ENCODE assay signal across 8 mouse cellular contexts in the genomic region with DNA sequence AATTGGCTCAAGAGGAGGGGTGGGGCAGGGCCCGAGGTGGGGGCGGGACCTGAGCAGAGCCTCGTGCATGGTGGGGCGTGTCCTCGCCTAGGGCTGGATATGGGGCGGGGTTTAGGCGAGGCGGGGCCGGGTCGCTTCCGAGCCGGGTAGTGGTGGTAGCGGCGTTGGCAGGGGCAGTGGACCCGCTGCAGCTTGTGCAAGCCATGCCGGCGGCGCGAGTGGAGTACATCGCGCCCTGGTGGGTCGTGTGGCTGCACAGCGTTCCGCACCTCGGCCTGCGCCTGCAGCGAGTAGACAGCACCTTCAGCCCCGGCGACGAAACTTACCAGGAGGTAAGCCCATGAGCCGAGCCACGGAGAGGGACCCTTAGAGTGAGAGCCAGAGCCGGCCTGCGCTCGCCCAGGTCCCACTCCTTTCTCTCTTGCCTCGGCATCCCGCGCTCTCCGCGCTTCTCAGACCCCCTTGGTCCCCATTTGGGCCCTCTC. TPM values are rescaled to one million over a fixed set of nuclear protein-coding genes. Genes with fewer than 3 reads are reported as not detected.
DNase-seq lines count a peak whose midpoint lies in the region; ATAC-seq lines count a peak whose summit lies in the region.

Ttyh2 (plus strand) TSS at position 91 of the 485 bp plus-strand sequence.

- peak; percentile 69 to 70 for DNase-seq in urinary bladder, adult 18-20 months (ENCODE audit: low spot score in 2 of 2)
- DNase-seq in urinary bladder, postnatal 10 days (ENCODE audit: low spot score) = no peak
- DNase-seq in embryo, embryonic 11.5 days (ENCODE audit: low read depth, low spot score) = peak; percentile 64
- no peak for DNase-seq in gonadal fat pad, adult 2 months (ENCODE audit: low read depth)
- DNase-seq in limb, embryonic 11.5 days (ENCODE audit: low spot score) = peak; percentile 92
- peak; percentile 68 to 78 for DNase-seq in spleen, adult 18-20 months

- peaks cover 6% of the 10 kb centered on the region; the same call in 1 of the 2 replicates for H3K36me3 ChIP-seq in intestine, embryonic 16.5 days (ENCODE audit: control insufficient read depth, insufficient read depth, low read length)
- peaks cover 13% of the 10 kb centered on the region; the same call in 1 of the 2 replicates for H3K36me3 ChIP-seq in limb, embryonic 11.5 days (ENCODE audit: control insufficient read depth, insufficient read depth, low read length)
- peaks cover 39% of the 10 kb centered on the region for H3K36me3 ChIP-seq in midbrain, embryonic 12.5 days

- H3K4me2 ChIP-seq in intestine, embryonic 16.5 days (ENCODE audit: low read depth, low read length) = peak within 1 kb of the TSS; percentile 85
- H3K4me2 ChIP-seq in limb, embryonic 11.5 days (ENCODE audit: low read depth, severe bottlenecking) = peak within 1 kb of the TSS; percentile 96
- H3K4me2 ChIP-seq in midbrain, embryonic 12.5 days (replicated peaks) = peak within 1 kb of the TSS; percentile 71

- H3K4me3 ChIP-seq in intestine, embryonic 16.5 days (ENCODE audit: low read length) = peak within 1 kb of the TSS; percentile 74
- H3K4me3 ChIP-seq in limb, embryonic 11.5 days (ENCODE audit: low read depth, low read length) = peak within 1 kb of the TSS; percentile 59
- peak within 1 kb of the TSS; percentile 54 for H3K4me3 ChIP-seq in midbrain, embryonic 12.5 days

- WGBS in intestine, embryonic 16.5 days = under 1% methylated on average over 40 of the region's 40 CpGs
- under 1% methylated on average over 40 of the region's 40 CpGs for WGBS in limb, embryonic 11.5 days
- under 1% methylated on average over 37 of the region's 40 CpGs for WGBS in midbrain, embryonic 12.5 days

- H3K4me1 ChIP-seq in intestine, embryonic 16.5 days (ENCODE audit: control insufficient read depth, insufficient read depth, low read length) = peaks cover 36% of the 10 kb centered on the region
- H3K4me1 ChIP-seq in limb, embryonic 11.5 days (ENCODE audit: control insufficient read depth, insufficient read depth, low read length) = peaks cover 11% of the 10 kb centered on the region; the same call in 1 of the 2 replicates
- H3K4me1 ChIP-seq in midbrain, embryonic 12.5 days = peaks cover 39% of the 10 kb centered on the region

- H3K9me3 ChIP-seq in intestine, embryonic 16.5 days (ENCODE audit: control insufficient read depth, low read length) = no peaks in the 10 kb centered on the region
- no peaks in the 10 kb centered on the region for H3K9me3 ChIP-seq in limb, embryonic 11.5 days (ENCODE audit: control insufficient read depth, low read length)
- no peaks in the 10 kb centered on the region for H3K9me3 ChIP-seq in midbrain, embryonic 12.5 days

- ATAC-seq in intestine, embryonic 16.5 days = peak; percentile 88
- ATAC-seq in limb, embryonic 11.5 days (ENCODE audit: insufficient number of reproducible peaks, low FRiP score, low TSS enrichment, low read depth) = peak; percentile 84
- ATAC-seq in midbrain, embryonic 12.5 days (ENCODE audit: low FRiP score, low read depth) = peak; percentile 88

- no peaks in the 10 kb centered on the region for H3K27me3 ChIP-seq in intestine, embryonic 16.5 days (replicated peaks; ENCODE audit: control insufficient read depth, insufficient read depth, low read length)
- no peaks in the 10 kb centered on the region for H3K27me3 ChIP-seq in limb, embryonic 11.5 days (ENCODE audit: control insufficient read depth, insufficient read depth, low read length)
- peaks cover 27% of the 10 kb centered on the region for H3K27me3 ChIP-seq in midbrain, embryonic 12.5 days

- peak within 1 kb of the TSS; percentile 87 for H3K27ac ChIP-seq in intestine, embryonic 16.5 days (ENCODE audit: low read length)
- H3K27ac ChIP-seq in limb, embryonic 11.5 days (replicated peaks; ENCODE audit: low read depth, low read length) = no peak within 1 kb of the TSS
- no peak within 1 kb of the TSS for H3K27ac ChIP-seq in midbrain, embryonic 12.5 days (replicated peaks)

- peak within 1 kb of the TSS; percentile 79 for H3K9ac ChIP-seq in intestine, embryonic 16.5 days (ENCODE audit: low read depth, low read length)
- H3K9ac ChIP-seq in limb, embryonic 11.5 days (ENCODE audit: low read length) = peak within 1 kb of the TSS; percentile 66
- peak within 1 kb of the TSS; percentile 63 for H3K9ac ChIP-seq in midbrain, embryonic 12.5 days (replicated peaks)

RNA-seq across cellular contexts. Expression of gene Ttyh2, which starts in this region (rescaled TPM):
- 26.9 and 40.8 TPM in 2 replicates for polyA plus RNA-seq in gonadal fat pad, adult 2 months (2012; rRNA removed)
- 39.1 and 48.3 TPM in 2 replicates for polyA plus RNA-seq in intestine, embryonic 16.5 days (2015; fragmentation: Nextera tagmentation; extraction: Ambion mirVana)
- 9.5 and 10.0 TPM in 2 replicates for polyA plus RNA-seq in limb, embryonic 11.5 days (2014; fragmentation: Nextera tagmentation; extraction: Ambion mirVana)
- polyA plus RNA-seq in midbrain, embryonic 12.5 days (2016; fragmentation: Nextera tagmentation; extraction: Ambion mirVana) = 12.3 and 15.1 TPM in 2 replicates

Comparison
In these comparisons a context has a peak if more than half of its experiments do, and no peak if none do; other contexts are left out.
1. DNase-seq: peak in urinary bladder, adult 18-20 months (2 of 2), embryo, embryonic 11.5 days (single experiment), limb, embryonic 11.5 days (single experiment) and spleen, adult 18-20 months (2 of 2); none in urinary bladder, postnatal 10 days (single experiment) and gonadal fat pad, adult 2 months (single experiment).
2. Peak in every context shown above with its lines, with median percentiles within 50 percentile points of each other: ATAC-seq, H3K4me2 ChIP-seq, H3K4me3 ChIP-seq and H3K9ac ChIP-seq.